ENCODE assay signal across 16 mouse cellular contexts in the genomic region with DNA sequence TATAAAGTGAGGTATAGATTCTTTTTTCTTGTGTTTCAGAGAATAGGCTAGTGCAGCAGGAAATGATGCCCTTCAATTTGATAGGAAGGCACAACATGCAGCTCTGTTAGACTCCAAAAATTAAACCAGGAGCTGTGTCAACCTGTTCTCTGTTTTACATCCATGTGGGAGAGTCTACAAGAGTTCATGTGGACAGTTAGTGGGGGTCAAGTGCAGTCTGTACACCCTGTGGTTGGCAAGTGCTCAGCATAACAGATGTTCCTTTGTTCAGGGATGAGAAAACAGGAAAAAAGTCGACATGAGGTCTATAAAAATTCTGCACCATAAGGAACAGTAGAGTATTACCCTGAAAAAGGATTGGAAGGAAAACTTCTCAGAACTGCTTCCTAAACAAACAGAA.
A peak's percentile ranks its signal among the peaks of the same experiment; 100 is the strongest.
DNase-seq lines count a peak whose midpoint lies in the region.
"Had no signal": no experiment of that assay in that cellular context is flagged by ENCODE, and none has a peak within 500 bp of the region (broad histone marks: within the 10 kb centered on the region; RNA-seq: fewer than 3 reads in every experiment).

No protein-coding gene starts in this region.

- intact Hi-C loops in left cerebral cortex, postnatal 4 days (cut with DNase I): no loop called here

- peak; percentile 27 for DNase-seq in left cerebral cortex, postnatal 4 days
- DNase-seq in left cerebral cortex, adult 18-20 months (ENCODE audit: low spot score in 2 of 2): no peak
- peak; percentile 35 for DNase-seq in brain, adult 2 months (ENCODE audit: low read depth, low spot score)
- peak; percentile 30 for DNase-seq in cerebellum, adult 11-12 months
- peak; percentile 3 for DNase-seq in cerebellum, postnatal 36 days
- DNase-seq in spleen, postnatal 14 days (ENCODE audit: low spot score in 2 of 2): no peak
- DNase-seq in layer of hippocampus, adult 18-20 months (ENCODE audit: low spot score in 2 of 2): no peak
- DNase-seq: adrenal gland, adult 2 months; gastrocnemius, postnatal 36 days; heart, postnatal 14 days; kidney, adult 8-10 months; kidney, postnatal 36 days; lung, adult 2 months; lung, postnatal 36 days; right cerebral cortex, postnatal 14 days; thymus, postnatal 14 days had no signal

Comparison
In these comparisons a context has a peak if more than half of its experiments do, and no peak if none do; other contexts are left out.
1. DNase-seq: peak in left cerebral cortex, postnatal 4 days (single experiment), brain, adult 2 months (single experiment), cerebellum, adult 11-12 months (single experiment) and cerebellum, postnatal 36 days (2 of 2); none in left cerebral cortex, adult 18-20 months (0 of 2), spleen, postnatal 14 days (0 of 2) and layer of hippocampus, adult 18-20 months (0 of 2).